Mouse (Mus musculus) neural tube, embryonic 14.5 days (tissue): ENCODE results near the gene Ak1. TPM values are rescaled to one million over a fixed set of nuclear protein-coding genes. Genes with fewer than 3 reads are reported as not detected.

Experiments used
- ATAC-seq: fragments of 200-750 bp; cut with Nextera tagmentation; 2 replicates; pipeline ENCODE4 v1.8.0; 2017; ENCODE audit warnings: low read depth, mild to moderate bottlenecking, moderate TSS enrichment, moderate library complexity
- H3K27ac ChIP-seq: fragments of 300-500 bp; sonication (generic); 2 replicates; pipeline ENCODE4 v1.5.1; 2014; ENCODE audit warnings: low read depth, mild to moderate bottlenecking, control low read depth, low read length, moderate library complexity, mixed read lengths
- H3K27me3 ChIP-seq: fragments of 300-500 bp; sonication (generic); 2 replicates; pipeline ENCODE4 v1.6.1; 2014; ENCODE audit warnings: low read length; ENCODE audit not compliant: control insufficient read depth, insufficient read depth
- H3K36me3 ChIP-seq: fragments of 300-500 bp; sonication (generic); 2 replicates; pipeline ENCODE4 v1.6.1; 2014; ENCODE audit warnings: low read length, mixed read lengths; ENCODE audit not compliant: control insufficient read depth, insufficient read depth
- H3K4me1 ChIP-seq: fragments of 300-500 bp; sonication (generic); 2 replicates; pipeline ENCODE4 v1.6.1; 2014; ENCODE audit warnings: low read length; ENCODE audit not compliant: control insufficient read depth, insufficient read depth
- H3K4me2 ChIP-seq: fragments of 300-500 bp; sonication (generic); 2 replicates; pipeline ENCODE4 v1.6.1; 2014; ENCODE audit warnings: mild to moderate bottlenecking, low read depth, low read length, control low read depth
- H3K4me3 ChIP-seq: fragments of 300-500 bp; sonication (generic); 2 replicates; pipeline ENCODE4 v1.5.1; 2014; ENCODE audit warnings: low read depth, low read length, control low read depth, mixed read lengths
- H3K9ac ChIP-seq: fragments of 300-500 bp; sonication (generic); replicated peaks from 2 replicates; pipeline ENCODE4 v1.6.1; 2014; ENCODE audit warnings: low read depth, mild to moderate bottlenecking, control low read depth, low read length, mixed read lengths
- H3K9me3 ChIP-seq: fragments of 300-500 bp; sonication (generic); 2 replicates; pipeline ENCODE4 v1.6.1; 2016; ENCODE audit warnings: low read length; ENCODE audit not compliant: control insufficient read depth
- WGBS: fragments of 180-500 bp; shearing (Covaris S2); extraction: QIAGEN DNeasy Blood & Tissue Kit; methylation state at CpG from one replicate; pipeline ENCODE4 v1.1.7; 2014; 5-methylcytosine and 5-hydroxymethylcytosine counted together
- polyA plus RNA-seq: library from polyadenylated mRNA; unstranded; fragments of >200 nt; fragmentation: Nextera tagmentation; extraction: Ambion mirVana; gene quantifications from 2 replicates; pipeline ENCODE4 v1.2.1, GENCODE M21; 2014

Ak1 gene
- polyA plus RNA-seq, 1 experiment from 2014 or later, result 85.0 TPM

GRCm38 (mm10) chr2:32667775-32668174, 46.2 kb downstream of the Ak1 start:
- no peaks in the 10 kb centered on the region for H3K27me3 ChIP-seq
- no peaks in the 10 kb centered on the region for H3K4me1 ChIP-seq
- no peaks in the 10 kb centered on the region for H3K36me3 ChIP-seq
- no peaks in the 10 kb centered on the region for H3K9me3 ChIP-seq
- no peak overlapping the region for H3K9ac ChIP-seq
- no peak overlapping the region for H3K4me2 ChIP-seq
- ATAC-seq, result no peak
- H3K4me3 ChIP-seq, result no peak overlapping the region
- no peak overlapping the region for H3K27ac ChIP-seq
- WGBS, result 26% methylated on average over 11 of the region's 11 CpGs

DNA sequence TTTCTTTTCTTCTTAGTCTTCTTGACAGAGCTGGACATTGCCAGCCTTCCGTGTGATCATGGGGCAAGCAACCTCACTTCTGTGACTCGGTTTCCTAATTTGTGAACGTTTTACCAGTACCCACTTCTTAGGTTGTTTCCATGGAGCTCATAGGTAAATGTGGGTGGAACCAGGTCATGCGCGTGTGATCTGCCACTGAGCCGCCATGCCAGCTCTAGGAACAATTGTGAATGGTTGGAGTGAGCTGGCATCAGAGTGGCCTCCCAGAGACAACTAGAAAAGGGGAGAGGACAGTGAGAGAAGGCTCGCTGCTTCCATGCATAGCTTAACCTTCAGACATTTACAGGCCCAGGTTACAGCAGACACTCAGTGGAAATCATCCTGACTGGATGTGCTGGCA, 46.6 kb downstream of the Ak1 start:
- 76% methylated on average over 7 of the region's 7 CpGs for WGBS
- no peak overlapping the region for H3K27ac ChIP-seq
- ATAC-seq, result no peak

GRCm38 (mm10) chr2:32669876-32670275, 48.3 kb downstream of the Ak1 start:
- WGBS, result 57% methylated on average over 3 of the region's 3 CpGs
- no peak overlapping the region for H3K9ac ChIP-seq
- no peaks in the 10 kb centered on the region for H3K4me1 ChIP-seq
- no peaks in the 10 kb centered on the region for H3K9me3 ChIP-seq
- no peak for ATAC-seq
- no peak overlapping the region for H3K27ac ChIP-seq
- no peaks in the 10 kb centered on the region for H3K36me3 ChIP-seq
- H3K27me3 ChIP-seq, result no peaks in the 10 kb centered on the region
- no peak overlapping the region for H3K4me3 ChIP-seq
- H3K4me2 ChIP-seq, result no peak overlapping the region

More for the DNA sequence above, 46.6 kb downstream of the Ak1 start:
- H3K9me3 ChIP-seq, result no peaks in the 10 kb centered on the region
- H3K4me1 ChIP-seq, result no peaks in the 10 kb centered on the region
- no peak overlapping the region for H3K4me3 ChIP-seq
- H3K36me3 ChIP-seq, result no peaks in the 10 kb centered on the region
- no peak overlapping the region for H3K9ac ChIP-seq
- H3K27me3 ChIP-seq, result no peaks in the 10 kb centered on the region
- no peak overlapping the region for H3K4me2 ChIP-seq

DNA sequence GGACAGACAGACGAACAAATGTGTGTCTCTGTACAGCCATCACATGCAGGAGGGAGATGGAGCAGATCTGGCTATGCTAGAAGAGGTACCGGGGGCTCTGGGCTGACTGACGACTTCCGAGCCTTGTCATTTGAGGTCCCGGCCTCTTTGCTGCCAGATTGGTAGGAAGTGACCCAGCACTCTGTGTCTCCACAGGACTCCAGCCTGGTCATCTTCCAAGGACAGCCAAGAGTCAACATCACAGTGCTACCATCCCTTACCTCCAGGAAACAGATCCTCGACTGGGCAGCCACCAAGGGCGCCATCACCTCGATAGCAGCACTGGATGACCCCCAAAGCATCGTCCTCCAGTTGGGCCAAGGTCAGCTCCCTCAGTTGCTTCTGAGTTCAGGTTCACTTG, 49.6 kb downstream of the Ak1 start:
- H3K9ac ChIP-seq, result no peak overlapping the region
- H3K4me3 ChIP-seq, result no peak overlapping the region
- H3K27ac ChIP-seq, result no peak overlapping the region
- ATAC-seq, result no peak
- H3K27me3 ChIP-seq, result no peaks in the 10 kb centered on the region
- 83% methylated on average over 9 of the region's 9 CpGs for WGBS
- H3K36me3 ChIP-seq, result no peaks in the 10 kb centered on the region
- no peak overlapping the region for H3K4me2 ChIP-seq
- no peaks in the 10 kb centered on the region for H3K4me1 ChIP-seq
- H3K9me3 ChIP-seq, result no peaks in the 10 kb centered on the region

DNA sequence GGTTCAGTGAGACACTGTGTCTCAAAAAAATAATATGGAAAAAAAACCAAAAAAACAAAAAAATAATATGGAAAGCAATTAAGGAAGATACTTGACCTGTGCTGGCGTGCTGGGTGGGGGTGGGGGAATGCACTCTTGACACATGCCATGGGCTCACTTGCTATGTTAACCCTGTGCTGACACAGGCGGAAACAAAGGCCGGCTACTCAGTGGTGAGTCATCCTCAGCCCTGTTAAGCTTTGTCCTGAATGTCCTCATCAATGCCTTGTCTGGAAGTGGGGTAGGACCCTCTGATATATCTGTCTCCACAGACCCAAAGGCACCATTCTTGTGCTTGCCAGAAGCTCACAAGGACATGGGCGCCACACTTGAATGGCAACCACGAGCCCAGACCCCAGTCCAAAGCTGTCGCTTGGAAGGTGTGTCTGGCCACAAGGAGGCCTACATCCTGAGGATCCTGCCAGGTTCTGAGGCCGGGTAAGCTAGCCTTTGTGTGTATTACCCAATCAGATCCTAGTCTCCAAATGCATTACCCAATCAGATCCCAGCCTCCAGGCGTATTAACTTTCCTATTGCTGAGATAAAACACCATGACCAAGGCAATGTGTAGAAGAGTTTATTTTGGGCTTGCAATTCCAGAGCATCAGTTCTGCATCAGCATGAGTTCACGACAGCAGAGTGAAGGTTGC, 50.5 kb downstream of the Ak1 start:
- no peaks in the 10 kb centered on the region for H3K36me3 ChIP-seq
- H3K4me1 ChIP-seq, result no peaks in the 10 kb centered on the region
- no peak overlapping the region for H3K4me2 ChIP-seq
- no peak for ATAC-seq
- H3K4me3 ChIP-seq, result no peak overlapping the region
- no peak overlapping the region for H3K27ac ChIP-seq
- H3K27me3 ChIP-seq, result no peaks in the 10 kb centered on the region
- no peak overlapping the region for H3K9ac ChIP-seq
- WGBS, result 75% methylated on average over 9 of the region's 9 CpGs
- H3K9me3 ChIP-seq, result no peaks in the 10 kb centered on the region

GRCm38 (mm10) chr2:32673176-32673917, 51.8 kb downstream of the Ak1 start:
- Histone ChIP-seq H3K4me2 (no peak overlapping the region), H3K27ac (no peak overlapping the region), H3K4me3 (no peak overlapping the region), H3K27me3 (no peaks in the 10 kb centered on the region), H3K9ac (no peak overlapping the region), H3K9me3 (no peaks in the 10 kb centered on the region), H3K36me3 (no peaks in the 10 kb centered on the region), H3K4me1 (no peaks in the 10 kb centered on the region)
- 85% methylated on average over 16 of the region's 16 CpGs for WGBS
- ATAC-seq, result no peak

- Histone ChIP-seq H3K4me2 (no peak overlapping the region), H3K4me1 (no peaks in the 10 kb centered on the region), H3K27me3 (no peaks in the 10 kb centered on the region), H3K9ac (no peak overlapping the region), H3K4me3 (no peak overlapping the region), H3K27ac (no peak overlapping the region), H3K9me3 (no peaks in the 10 kb centered on the region), H3K36me3 (no peaks in the 10 kb centered on the region)
- 87% methylated on average over 3 of the region's 3 CpGs for WGBS
- ATAC-seq, result no peak
Measured at GRCm38 (mm10) chr2:32676821-32677220, 55.3 kb downstream of the Ak1 start.

GRCm38 (mm10) chr2:32677683-32678082, 56.1 kb downstream of the Ak1 start:
- H3K27ac ChIP-seq, result no peak overlapping the region
- no peaks in the 10 kb centered on the region for H3K27me3 ChIP-seq
- no peak for ATAC-seq
- no peaks in the 10 kb centered on the region for H3K9me3 ChIP-seq
- H3K4me3 ChIP-seq, result no peak overlapping the region
- no peak overlapping the region for H3K9ac ChIP-seq
- H3K36me3 ChIP-seq, result no peaks in the 10 kb centered on the region
- no peak overlapping the region for H3K4me2 ChIP-seq
- WGBS, result 95% methylated on average over 7 of the region's 7 CpGs
- H3K4me1 ChIP-seq, result no peaks in the 10 kb centered on the region

GRCm38 (mm10) chr2:32680051-32680451, 58.5 kb downstream of the Ak1 start:
- H3K9me3 ChIP-seq, result no peaks in the 10 kb centered on the region
- H3K4me2 ChIP-seq, result no peak overlapping the region
- H3K36me3 ChIP-seq, result peaks cover 15% of the 10 kb centered on the region; the same call in 1 of the 2 replicates
- no peak overlapping the region for H3K9ac ChIP-seq
- H3K27me3 ChIP-seq, result no peaks in the 10 kb centered on the region
- no peak overlapping the region for H3K4me3 ChIP-seq
- 45% methylated on average over 7 of the region's 7 CpGs for WGBS
- ATAC-seq, result no peak
- H3K27ac ChIP-seq, result no peak overlapping the region
- no peaks in the 10 kb centered on the region for H3K4me1 ChIP-seq
